Mouse (Mus musculus): Measurements from ENCODE around the gene Gm14214.

DNA sequence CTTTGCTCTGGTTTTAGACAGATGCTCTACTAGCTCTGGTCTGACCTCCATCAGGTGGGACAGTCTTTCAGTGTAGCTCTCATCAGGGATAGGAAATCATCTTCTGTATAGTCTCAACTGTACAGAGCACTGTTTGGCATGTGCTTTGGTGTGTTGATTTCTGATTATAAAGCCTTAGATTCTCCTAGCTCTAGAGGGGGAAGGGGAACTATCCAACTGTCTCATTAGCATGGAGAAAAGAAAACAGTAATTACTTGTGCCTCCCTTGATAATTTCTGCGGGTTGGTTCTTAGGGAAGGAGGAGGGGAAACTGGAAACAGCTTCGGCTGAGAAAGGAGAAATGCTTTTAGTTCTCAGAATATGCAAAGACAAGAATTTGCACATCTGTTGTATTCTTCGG, 47.3 kb upstream of the Gm14214 start:
- no peak for TF ChIP-seq GATA1 (IDR thresholded peaks at IDR 0.05; ENCODE audit: borderline replicate concordance, low read length)
- no peak for TF ChIP-seq FLI1 (IDR thresholded peaks at IDR 0.05; ENCODE audit: low read length)

Data from megakaryocyte, embryonic 14.5 days (primary cell).